In the genomic region with DNA sequence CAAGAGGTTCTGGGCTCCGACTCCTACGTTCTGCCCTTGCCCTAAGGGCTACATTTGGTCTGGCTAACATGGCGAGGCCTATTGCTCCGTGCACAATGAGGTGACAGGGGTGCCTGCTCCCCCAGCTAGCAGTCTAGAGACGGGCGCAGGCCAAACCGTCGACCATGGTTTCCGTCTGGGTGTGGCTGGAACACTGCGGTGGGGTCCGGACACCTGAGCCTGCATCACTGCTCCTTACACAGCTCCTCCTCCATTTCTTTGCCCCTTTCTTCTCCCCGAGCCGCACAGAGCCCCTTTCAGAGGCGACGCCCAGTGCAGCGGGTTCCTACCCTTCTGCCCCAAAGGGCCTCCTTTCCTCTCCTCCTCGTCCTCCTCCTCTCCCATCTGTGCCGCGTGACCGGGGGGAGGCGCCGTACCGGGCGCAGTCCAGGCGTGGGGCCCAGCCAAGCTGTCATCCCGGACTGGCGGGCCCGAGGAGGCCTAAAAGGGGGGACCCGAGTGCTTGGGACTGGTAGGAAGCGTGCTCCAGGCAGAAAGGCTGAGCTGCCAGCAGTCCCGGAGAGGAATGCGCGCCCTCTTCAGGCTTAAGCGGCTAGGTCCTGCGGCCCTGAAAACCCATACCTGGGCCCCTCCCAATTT, we compare ENCODE assay signal across 8 mouse cellular contexts. TPM values are rescaled to one million over a fixed set of nuclear protein-coding genes. Genes with fewer than 3 reads are reported as not detected.
DNase-seq lines count a peak whose midpoint lies in the region; ATAC-seq and TF ChIP-seq lines count a peak whose summit lies in the region.

No protein-coding gene starts in this region.

- peak overlapping the region; percentile 62 for H3K27ac ChIP-seq in MEL (ENCODE audit: control insufficient read depth, low read depth, low read length)
- no peak overlapping the region for H3K27ac ChIP-seq in forebrain, embryonic 14.5 days (ENCODE audit: low read depth, low read length)

- TF ChIP-seq EP300 in MEL (IDR thresholded peaks at IDR 0.05; ENCODE audit: low read depth in 1 of 2, low read length in 2 of 2), result no peak

- DNase-seq in MEL (ENCODE audit: low read depth, low spot score) (peak; percentile 78), MN1 (ENCODE audit: low spot score) (no peak)
- DNase-seq in forebrain, embryonic 14.5 days (ENCODE audit: low spot score), result peak; percentile 54
- peak; percentile 57 to 69 for DNase-seq in heart, postnatal 36 days
- peak; percentile 55 for DNase-seq in left cerebral cortex, postnatal 4 days
- peak; percentile 62 for DNase-seq in mesoderm, embryonic 11.5 days (ENCODE audit: low read depth, low spot score)
- DNase-seq in spleen, adult 12 weeks (ENCODE audit: low spot score), result peak; percentile 42

- peak overlapping the region; percentile 80 for H3K9ac ChIP-seq in MEL (ENCODE audit: control insufficient read depth, low read depth, low read length, poor library complexity, severe bottlenecking)
- no peak overlapping the region for H3K9ac ChIP-seq in forebrain, embryonic 14.5 days (ENCODE audit: low read length)

- no peaks in the 10 kb centered on the region for H3K27me3 ChIP-seq in MEL (ENCODE audit: control insufficient read depth in 1 of 2, insufficient read depth in 2 of 2, low read length in 2 of 2)
- H3K27me3 ChIP-seq in forebrain, embryonic 14.5 days (replicated peaks; ENCODE audit: control insufficient read depth, insufficient read depth, low read length), result 0 out of 2 replicates have a peak, but pooled peaks cover 6% of the 10 kb centered on the region

- H3K79me2 ChIP-seq in MEL (ENCODE audit: control insufficient read depth, insufficient read depth, low read length, poor library complexity), result no peaks in the 10 kb centered on the region; the same call in 1 of the 2 replicates

- peak in 2 of 3 experiments; percentile 44 to 53; a peak in 5 of 6 replicates for TF ChIP-seq CTCF in MEL (IDR thresholded peaks at IDR 0.05 in 2 of 3, conservative IDR thresholded peaks at IDR 0.05 in 1 of 3; ENCODE audit: control insufficient read depth in 1 of 3, insufficient read depth in 1 of 3, low read depth in 2 of 3, low read length in 3 of 3, poor library complexity in 1 of 3, severe bottlenecking in 1 of 3)

- H3K36me3 ChIP-seq in MEL (ENCODE audit: control insufficient read depth in 1 of 2, insufficient read depth in 2 of 2, low read length in 2 of 2), result no peaks in the 10 kb centered on the region; a peak in 1 of 4 replicates
- H3K36me3 ChIP-seq in forebrain, embryonic 14.5 days (ENCODE audit: control insufficient read depth, insufficient read depth, low read length), result no peaks in the 10 kb centered on the region

- under 1% methylated on average over 27 of the region's 35 CpGs for WGBS in forebrain, embryonic 14.5 days

- TF ChIP-seq POLR2A in MEL (IDR thresholded peaks at IDR 0.05; ENCODE audit: control insufficient read depth in 1 of 2, insufficient read depth in 1 of 2, low read depth in 1 of 2, low read length in 2 of 2, poor library complexity in 1 of 2), result peak in 1 of 2 experiments; percentile 43; a peak in 1 of 4 replicates

- H3K9me3 ChIP-seq in MEL (replicated peaks; ENCODE audit: insufficient read depth, low read length), result no peaks in the 10 kb centered on the region
- H3K9me3 ChIP-seq in forebrain, embryonic 14.5 days (replicated peaks; ENCODE audit: control insufficient read depth, low read length), result no peaks in the 10 kb centered on the region

- H3K4me2 ChIP-seq in forebrain, embryonic 14.5 days (ENCODE audit: low read length), result peak overlapping the region; percentile 73

- peak overlapping the region; percentile 55 to 56 for H3K4me3 ChIP-seq in MEL (ENCODE audit: control insufficient read depth in 1 of 2, insufficient read depth in 1 of 2, low read depth in 2 of 2, low read length in 2 of 2)
- H3K4me3 ChIP-seq in forebrain, embryonic 14.5 days (ENCODE audit: low read depth, low read length), result peak overlapping the region; percentile 32

- no peak; the same call in 1 of the 2 replicates for TF ChIP-seq RAD21 in MEL (IDR thresholded peaks at IDR 0.05; ENCODE audit: low read depth, low read length)

- peak; percentile 37 for ATAC-seq in cerebellum, adult (ENCODE audit: insufficient number of reproducible peaks, low FRiP score, low TSS enrichment)
- ATAC-seq in forebrain, embryonic 14.5 days, result peak; percentile 8

- H3K4me1 ChIP-seq in MEL (ENCODE audit: control insufficient read depth in 1 of 2, insufficient read depth in 2 of 2, low read length in 2 of 2), result peaks cover 0 to 20% of the 10 kb centered on the region in 2 experiments; a peak in 2 of 4 replicates
- peaks cover 4% of the 10 kb centered on the region; the same call in 1 of the 2 replicates for H3K4me1 ChIP-seq in forebrain, embryonic 14.5 days (ENCODE audit: control insufficient read depth, insufficient read depth, low read length)

- intact Hi-C loops in heart, postnatal 36 days (cut with DNase I), result loop anchor here (1.0 to 2.0 kb wide), 2 partner anchors 22 to 65 kb away; partner anchors contain the start of gene Ccne1
- intact Hi-C loops in left cerebral cortex, postnatal 4 days (cut with DNase I), result no loop called here

TF ChIP-seq in MEL, 35 proteins besides CTCF, POLR2A, EP300 and RAD21:
- TF ChIP-seq CHD1 (IDR thresholded peaks at IDR 0.05; ENCODE audit: low read depth, low read length) (no peak), NELFE (IDR thresholded peaks at IDR 0.05; ENCODE audit: low read depth, low read length) (peak; percentile 45; the same call in 1 of the 2 replicates), MYC (IDR thresholded peaks at IDR 0.05; ENCODE audit: low read depth, low read length) (0 out of 2 replicates have a peak, but pooled peaks have one; percentile 12)

RNA-seq across cellular contexts. Expression of gene Ccne1, which starts 21.6 kb away (rescaled TPM):
- total RNA-seq in MEL (2012; rRNA removed), result 48.5 and 53.1 TPM in 2 replicates
- polyA plus RNA-seq in MEL (2012; ENCODE audit: insufficient read depth in 1 of 2, insufficient read length in 2 of 2, low read depth in 1 of 2, low replicate concordance in 2 of 2, missing spikeins in 1 of 2), result 100 to 1,000 TPM in 1 of 2 experiments, 10 to 100 TPM in 1; 78.0 to 321 TPM
- polyA plus RNA-seq in forebrain, embryonic 14.5 days (2014; fragmentation: Nextera tagmentation; extraction: Ambion mirVana), result 17.0 and 18.5 TPM in 2 replicates
- total RNA-seq in heart, postnatal 36 days (2021), result 1 to 10 TPM in 1 of 2 experiments, under 1 TPM in 1; 0.70 to 1.5 TPM
- 1 to 10 TPM; 8.7 to 8.8 TPM for total RNA-seq in left cerebral cortex, postnatal 4 days (2021)
